Mouse (Mus musculus): ENCODE results near the gene Htr1b. TPM values are rescaled to one million over a fixed set of nuclear protein-coding genes. Genes with fewer than 3 reads are reported as not detected.

Gene Htr1b
- polyA plus RNA-seq, 1 experiment from 2014 or later = 1.3 TPM

DNA sequence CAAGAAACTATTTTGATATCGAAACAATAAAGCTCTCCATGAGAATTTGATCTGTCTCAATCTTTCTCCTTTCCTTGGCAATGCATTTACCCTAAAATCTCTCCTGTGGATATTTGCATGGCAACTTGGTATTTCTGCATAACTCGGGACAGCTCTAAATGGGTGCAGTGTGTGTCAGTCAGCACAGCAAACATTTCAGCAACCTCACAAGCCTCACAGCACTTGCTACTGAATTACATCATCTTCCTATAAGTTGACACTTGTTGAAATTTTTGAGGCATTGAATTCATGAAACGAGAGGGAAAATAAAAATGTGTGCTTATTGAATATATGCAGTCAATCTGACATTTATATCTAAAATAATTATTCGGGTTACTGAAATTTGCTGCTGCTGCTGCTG, 22.6 kb downstream of the Htr1b start:
- Histone ChIP-seq H3K36me3 (no peaks in the 10 kb centered on the region), H3K4me2 (replicated peaks) (no peak overlapping the region), H3K27ac (no peak overlapping the region), H3K9me3 (0 out of 2 replicates have a peak, but pooled peaks cover 4% of the 10 kb centered on the region), H3K27me3 (no peaks in the 10 kb centered on the region), H3K4me1 (replicated peaks) (no peaks in the 10 kb centered on the region), H3K9ac (replicated peaks) (no peak overlapping the region), H3K4me3 (replicated peaks) (no peak overlapping the region)
- no peak for ATAC-seq
- 84% methylated on average over 4 of the region's 4 CpGs for WGBS

Other genes starting within 250 kb of the Htr1b start
- 0.62 and 0.73 TPM in 2 replicates for gene Mei4, start 229.8 kb upstream of the Htr1b start, polyA plus RNA-seq (2015; fragmentation: Nextera tagmentation; extraction: Ambion mirVana)

Data from midbrain, embryonic 13.5 days (tissue).